Mouse (Mus musculus) monocyte, adult 59 days (primary cell): ENCODE data around the gene Gm11627. TPM values are rescaled to one million over a fixed set of nuclear protein-coding genes. Genes with fewer than 3 reads are reported as not detected.

Experiments used
- total RNA-seq, 2 experiments: library from RNA; stranded (reverse); gene quantifications; one replicate each; pipeline ENCODE4 v1.2.4; 2023

Gene Gm11627
- not detected for total RNA-seq

DNA sequence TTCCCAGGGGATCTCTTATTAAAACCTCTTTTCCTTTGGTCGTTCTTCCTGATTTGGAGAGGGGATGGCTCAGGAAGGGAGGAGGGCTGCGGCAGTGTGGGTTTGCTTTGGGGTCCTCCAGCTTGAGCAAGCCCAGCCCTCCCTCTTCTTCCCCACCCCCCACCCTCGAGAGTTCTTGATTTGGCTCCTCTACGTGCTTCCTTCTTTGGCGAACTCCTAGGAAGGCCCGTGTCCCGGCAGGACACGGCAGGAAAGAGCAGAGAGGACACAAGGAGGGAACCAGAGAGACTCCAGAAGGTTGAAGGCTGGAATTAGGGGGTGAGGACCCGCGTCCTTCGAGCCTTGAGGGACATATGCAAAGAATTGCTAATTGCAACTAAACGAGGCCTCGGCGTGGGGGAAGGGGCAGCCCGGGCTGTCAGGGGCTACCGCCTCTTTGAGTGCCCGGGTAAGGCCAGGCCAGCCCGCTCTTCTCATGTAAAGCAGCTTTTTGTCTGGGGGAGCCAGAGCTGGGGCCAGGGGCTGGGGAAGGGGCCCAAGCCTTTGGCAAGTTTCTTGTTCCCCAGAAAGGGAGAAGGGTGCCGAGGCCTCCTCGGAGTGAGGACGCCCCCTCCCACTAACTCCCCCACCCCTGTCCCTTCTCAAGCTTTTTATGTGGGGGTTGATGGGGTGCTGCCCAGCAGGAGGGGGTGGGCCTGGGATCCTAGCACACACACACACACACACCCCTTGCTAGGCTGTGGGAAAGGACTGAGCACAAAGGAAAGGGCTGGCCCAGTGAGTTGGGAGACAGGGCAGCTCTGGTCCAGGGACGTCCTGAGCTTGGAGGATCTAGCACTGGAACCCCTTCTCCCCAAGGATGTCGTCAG, at the start of gene Gm11627:
Gm11627 (minus strand) TSS at position 297 of the 869 bp plus-strand sequence.

DNA sequence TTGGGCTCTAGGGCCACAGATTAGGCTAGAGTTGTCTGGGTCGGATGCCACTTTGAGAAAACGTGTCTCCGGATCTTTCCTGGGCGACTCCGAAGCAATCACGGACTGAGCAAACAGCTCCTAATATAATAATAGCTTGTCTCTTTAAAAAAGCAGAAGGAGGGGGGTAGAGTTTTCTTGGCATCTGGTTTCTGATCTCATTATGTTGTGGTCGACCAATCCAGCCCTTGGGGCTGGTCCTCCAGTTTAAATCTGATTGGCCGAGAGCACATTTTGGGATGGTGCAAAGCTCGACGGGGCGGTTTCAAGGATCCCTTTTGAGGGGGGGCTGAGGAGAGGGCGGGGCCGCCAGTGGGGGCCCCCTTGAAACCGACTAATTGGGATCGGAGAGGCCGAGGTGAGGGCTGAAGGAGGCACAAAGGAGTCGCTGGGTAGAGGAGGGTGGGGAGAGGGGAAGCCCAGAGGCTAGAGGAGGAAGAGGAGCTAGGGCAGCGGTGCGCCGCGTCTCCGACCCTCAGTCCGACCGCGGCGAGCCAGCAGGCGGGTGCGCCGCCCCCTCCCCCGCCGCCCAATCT, 24.8 kb upstream of the Gm11627 start, which contains the start of gene Fzd2:
Fzd2 (plus strand) TSS at position 387 of the 575 bp plus-strand sequence.

DNA sequence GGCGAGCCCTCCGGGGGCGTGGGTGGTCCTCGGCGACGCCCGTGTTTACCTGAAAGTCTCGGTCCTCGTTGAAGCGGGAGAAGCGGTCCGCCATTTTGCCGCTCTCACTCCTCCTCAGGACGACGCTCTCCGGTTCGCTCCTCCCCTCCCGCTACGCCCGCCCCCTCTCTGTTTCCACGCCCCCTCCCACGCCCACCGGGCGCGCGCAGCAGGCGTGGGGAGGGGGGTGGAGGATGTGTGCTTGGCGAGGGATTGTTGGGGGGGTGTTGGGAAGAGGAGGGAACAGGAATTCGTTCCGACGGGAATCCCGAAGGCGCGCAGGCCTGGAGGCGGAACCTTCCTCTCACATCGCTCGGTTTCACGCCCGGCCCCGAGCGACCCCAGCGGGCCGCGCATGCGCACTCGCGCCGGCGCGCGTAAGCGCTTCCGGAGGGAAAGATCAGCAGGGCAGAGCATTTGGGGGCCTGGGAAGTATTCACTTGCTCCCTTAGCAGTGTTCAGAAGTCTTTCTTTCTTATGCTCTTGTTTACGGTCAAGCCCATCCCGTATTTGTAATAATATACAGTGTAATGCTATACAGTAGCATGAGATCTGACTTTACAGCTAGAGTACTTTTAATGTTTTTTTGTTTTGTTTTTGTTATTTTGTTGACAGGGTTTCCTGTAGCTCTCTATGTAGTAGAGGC, 23.1 kb downstream of the Gm11627 start, which contains the start of gene Gpatch8:
Gpatch8 (minus strand) TSS at position 362 of the 685 bp plus-strand sequence.

Other genes starting within 250 kb of the Gm11627 start
- gene Slc4a1, start 213.3 kb downstream of the Gm11627 start, total RNA-seq: under 1 TPM in 1 of 2 experiments, not detected in 1; 0.24 TPM
- not detected for gene Rundc3a, start 186.1 kb downstream of the Gm11627 start, total RNA-seq
- gene Slc25a39, start 171.5 kb downstream of the Gm11627 start, total RNA-seq: 10 to 100 TPM; 59.1 to 75.0 TPM
- gene Grn, start 149.1 kb downstream of the Gm11627 start, total RNA-seq: 100 to 1,000 TPM; 535 to 541 TPM
- under 1 TPM in 1 of 2 experiments, not detected in 1; 0.52 TPM for gene Fam171a2, start 131.8 kb downstream of the Gm11627 start, total RNA-seq
- 1 to 10 TPM; 3.6 to 5.5 TPM for gene Itga2b, start 109.3 kb downstream of the Gm11627 start, total RNA-seq
- 10 to 100 TPM; 32.6 to 35.3 TPM for gene Gpatch8, start 23.1 kb downstream of the Gm11627 start, total RNA-seq
- gene Fzd2, start 24.9 kb upstream of the Gm11627 start, total RNA-seq: under 1 TPM in 1 of 2 experiments, not detected in 1; 0.13 TPM
- gene Meioc, start 84.3 kb upstream of the Gm11627 start, total RNA-seq: not detected
- gene Ccdc43, start 118.3 kb upstream of the Gm11627 start, total RNA-seq: 10 to 100 TPM; 21.1 TPM
- 1 to 10 TPM; 4.0 to 4.2 TPM for gene Adam11, start 182.0 kb upstream of the Gm11627 start, total RNA-seq
- not detected for gene Gjc1, start 240.2 kb upstream of the Gm11627 start, total RNA-seq